Mouse (Mus musculus): Measurements from ENCODE around the gene Golt1a. TPM values are rescaled to one million over a fixed set of nuclear protein-coding genes. Genes with fewer than 3 reads are reported as not detected.

Golt1a gene
- polyA plus RNA-seq (2015; fragmentation: Nextera tagmentation; extraction: Ambion mirVana), result not detected in 2 replicates

DNA sequence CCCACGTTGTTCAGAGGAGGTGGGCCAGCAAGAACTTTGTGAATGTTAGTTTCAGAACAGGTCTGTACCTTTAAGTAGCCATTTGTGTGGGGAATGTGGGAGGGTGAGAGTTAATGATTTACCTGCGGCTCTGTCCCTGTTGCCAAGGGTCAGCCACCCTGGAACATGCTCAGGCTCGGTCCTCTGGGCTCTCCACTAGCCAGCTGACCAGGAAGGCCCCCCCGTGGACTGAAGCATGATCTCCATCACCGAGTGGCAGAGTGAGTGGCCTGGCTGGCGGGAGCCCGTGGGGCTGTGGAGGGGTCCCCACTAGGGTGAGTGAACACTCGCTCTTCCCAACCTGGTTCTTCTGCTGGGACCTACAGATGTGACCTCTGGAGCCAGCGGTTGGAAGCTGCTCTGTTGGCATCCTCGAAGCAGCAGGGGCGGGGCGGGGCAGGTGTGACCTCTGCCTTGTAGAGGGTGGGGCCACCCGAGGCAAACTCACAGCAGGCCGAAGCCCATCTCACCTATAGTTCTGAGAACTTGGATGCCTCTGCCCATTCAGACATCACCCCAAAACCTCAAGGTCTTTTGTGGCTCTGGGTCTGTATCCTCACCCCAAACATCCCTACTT lies at the start of gene Golt1a:
Gene Golt1a (plus strand): TSS at position 149 of the 616 bp plus-strand sequence.
- no peaks in the 10 kb centered on the region for H3K9me3 ChIP-seq
- no peak within 1 kb of the TSS for H3K4me2 ChIP-seq (replicated peaks)
- no peaks in the 10 kb centered on the region for H3K36me3 ChIP-seq
- H3K27me3 ChIP-seq, result no peaks in the 10 kb centered on the region
- H3K9ac ChIP-seq (replicated peaks), result no peak within 1 kb of the TSS
- H3K27ac ChIP-seq, result no peak within 1 kb of the TSS
- ATAC-seq, result no peak
- no peak within 1 kb of the TSS for H3K4me3 ChIP-seq (replicated peaks)
- WGBS, result 76% methylated on average over 14 of the region's 14 CpGs
- peaks cover 24% of the 10 kb centered on the region for H3K4me1 ChIP-seq (replicated peaks)

- no peaks in the 10 kb centered on the region for H3K27me3 ChIP-seq
- H3K4me1 ChIP-seq (replicated peaks), result peaks cover 41% of the 10 kb centered on the region
- ATAC-seq, result no peak
- H3K9ac ChIP-seq (replicated peaks), result no peak overlapping the region
- H3K27ac ChIP-seq, result no peak overlapping the region
- no peaks in the 10 kb centered on the region for H3K9me3 ChIP-seq
- H3K4me2 ChIP-seq (replicated peaks), result no peak overlapping the region
- no peak overlapping the region for H3K4me3 ChIP-seq (replicated peaks)
- WGBS, result 92% methylated on average over 6 of the region's 6 CpGs
- peaks cover 71% of the 10 kb centered on the region for H3K36me3 ChIP-seq
These were observed 47.0 kb upstream of the Golt1a start for GRCm38 (mm10) chr1:133262628-133263027.

GRCm38 (mm10) chr1:133263134-133263533 lies 46.5 kb upstream of the Golt1a start:
- Histone ChIP-seq H3K4me3 (replicated peaks) (no peak overlapping the region), H3K9ac (replicated peaks) (no peak overlapping the region), H3K4me1 (replicated peaks) (peaks cover 41% of the 10 kb centered on the region), H3K27ac (no peak overlapping the region), H3K36me3 (peaks cover 71% of the 10 kb centered on the region), H3K27me3 (no peaks in the 10 kb centered on the region), H3K4me2 (replicated peaks) (no peak overlapping the region), H3K9me3 (no peaks in the 10 kb centered on the region)
- ATAC-seq, result no peak
- WGBS, result 89% methylated on average over 7 of the region's 7 CpGs

- WGBS, result 68% methylated on average over 12 of the region's 12 CpGs
- H3K4me1 ChIP-seq (replicated peaks), result peaks cover 51% of the 10 kb centered on the region
- 0 out of 2 replicates have a peak overlapping the region, but pooled peaks have one; percentile 19 for H3K9ac ChIP-seq (replicated peaks)
These were observed 45.2 kb upstream of the Golt1a start for GRCm38 (mm10) chr1:133264367-133264766.

GRCm38 (mm10) chr1:133265114-133265766 lies 44.4 kb upstream of the Golt1a start:
- no peak overlapping the region for H3K4me2 ChIP-seq (replicated peaks)
- WGBS, result 69% methylated on average over 11 of the region's 11 CpGs
- no peak overlapping the region for H3K4me3 ChIP-seq (replicated peaks)
- peaks cover 53% of the 10 kb centered on the region for H3K4me1 ChIP-seq (replicated peaks)
- no peak for ATAC-seq
- no peaks in the 10 kb centered on the region for H3K9me3 ChIP-seq
- no peak overlapping the region for H3K9ac ChIP-seq (replicated peaks)
- H3K36me3 ChIP-seq, result peaks cover 83% of the 10 kb centered on the region
- no peak overlapping the region for H3K27ac ChIP-seq
- no peaks in the 10 kb centered on the region for H3K27me3 ChIP-seq

More at GRCm38 (mm10) chr1:133264367-133264766, 45.2 kb upstream of the Golt1a start:
- peaks cover 80% of the 10 kb centered on the region for H3K36me3 ChIP-seq
- no peaks in the 10 kb centered on the region for H3K27me3 ChIP-seq
- peak overlapping the region; percentile 44; the same call in 1 of the 2 replicates for H3K27ac ChIP-seq
- no peaks in the 10 kb centered on the region for H3K9me3 ChIP-seq
- no peak overlapping the region for H3K4me3 ChIP-seq (replicated peaks)
- no peak for ATAC-seq
- H3K4me2 ChIP-seq (replicated peaks), result no peak overlapping the region

DNA sequence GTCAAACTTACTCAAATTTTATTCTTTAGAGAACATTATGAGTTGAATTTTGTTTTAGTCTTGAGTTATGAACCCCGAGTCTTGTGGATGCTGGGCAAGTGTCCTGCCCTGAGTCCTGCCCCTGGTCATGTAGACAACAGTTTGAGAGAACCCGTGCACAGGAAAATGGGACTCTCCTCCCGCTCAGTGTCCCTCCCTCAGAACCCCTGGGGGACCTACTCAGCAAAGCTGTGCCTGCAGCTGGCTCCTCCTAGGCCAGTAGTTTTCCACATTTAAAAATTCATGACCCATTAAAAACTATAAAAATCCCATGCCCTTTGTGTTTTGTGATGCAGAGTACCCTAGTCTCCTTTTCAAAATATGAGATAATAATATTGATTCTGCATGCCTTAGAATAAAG lies 42.5 kb upstream of the Golt1a start:
- whole genome bisulfite sequencing, result 40% methylated on average over 3 of the region's 3 CpGs
- Histone ChIP-seq H3K27me3 (no peaks in the 10 kb centered on the region), H3K4me1 (replicated peaks) (peaks cover 56% of the 10 kb centered on the region), H3K4me3 (replicated peaks) (no peak overlapping the region), H3K27ac (peak overlapping the region; percentile 81), H3K4me2 (replicated peaks) (no peak overlapping the region), H3K36me3 (peaks cover 83% of the 10 kb centered on the region), H3K9me3 (no peaks in the 10 kb centered on the region), H3K9ac (replicated peaks) (peak overlapping the region; percentile 50)
- no peak for ATAC-seq

DNA sequence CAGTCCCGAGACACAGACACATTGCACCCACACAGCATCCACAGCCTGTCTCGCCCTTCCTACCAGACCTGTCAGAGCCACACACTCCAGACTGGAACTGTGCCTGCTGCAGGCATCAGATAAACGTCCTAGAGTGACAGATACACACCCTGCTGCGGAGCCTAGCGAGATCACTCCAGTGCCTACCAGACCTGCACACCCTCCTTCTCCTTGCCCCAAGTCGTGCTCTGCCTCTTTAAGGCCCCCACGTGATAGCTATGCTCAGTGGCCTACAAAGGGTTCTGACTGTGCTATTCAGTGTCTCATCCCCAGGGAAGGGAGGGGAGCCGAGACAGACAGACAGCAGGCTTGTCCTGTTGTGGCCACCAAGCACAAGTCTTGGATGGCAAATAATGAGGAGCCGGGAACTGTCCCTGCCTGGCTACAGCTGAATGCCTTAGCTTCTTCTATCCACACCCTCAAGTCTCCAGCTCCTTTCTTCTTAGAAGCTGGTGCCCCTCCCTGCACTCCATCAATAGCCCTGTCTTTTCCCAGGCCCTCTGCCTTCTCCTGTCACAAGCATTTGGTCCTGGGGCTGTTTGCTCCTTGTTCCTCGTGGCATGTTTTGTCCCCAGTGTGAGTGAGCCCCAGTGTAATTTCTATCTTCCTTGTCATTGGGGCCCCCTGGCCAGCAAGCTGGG lies 41.6 kb upstream of the Golt1a start:
- WGBS, result 7% methylated on average over 10 of the region's 10 CpGs
- no peak overlapping the region for H3K4me3 ChIP-seq (replicated peaks)
- H3K36me3 ChIP-seq, result peaks cover 83% of the 10 kb centered on the region
- H3K4me1 ChIP-seq (replicated peaks), result peaks cover 56% of the 10 kb centered on the region
- peak overlapping the region; percentile 50 for H3K9ac ChIP-seq (replicated peaks)
- ATAC-seq, result peak; percentile 75
- no peaks in the 10 kb centered on the region for H3K27me3 ChIP-seq
- peak overlapping the region; percentile 4; the same call in 1 of the 2 replicates for H3K4me2 ChIP-seq (replicated peaks)
- H3K27ac ChIP-seq, result peak overlapping the region; percentile 81
- H3K9me3 ChIP-seq, result no peaks in the 10 kb centered on the region

GRCm38 (mm10) chr1:133268503-133268902 lies 41.1 kb upstream of the Golt1a start:
- no peak overlapping the region for H3K4me2 ChIP-seq (replicated peaks)
- no peaks in the 10 kb centered on the region for H3K9me3 ChIP-seq
- H3K27ac ChIP-seq, result peak overlapping the region; percentile 81
- H3K27me3 ChIP-seq, result no peaks in the 10 kb centered on the region
- ATAC-seq, result peak; percentile 68
- peaks cover 83% of the 10 kb centered on the region for H3K36me3 ChIP-seq
- H3K9ac ChIP-seq (replicated peaks), result peak overlapping the region; percentile 50; the same call in 1 of the 2 replicates
- no peak overlapping the region for H3K4me3 ChIP-seq (replicated peaks)
- H3K4me1 ChIP-seq (replicated peaks), result peaks cover 56% of the 10 kb centered on the region
- 65% methylated on average over 3 of the region's 3 CpGs for WGBS

DNA sequence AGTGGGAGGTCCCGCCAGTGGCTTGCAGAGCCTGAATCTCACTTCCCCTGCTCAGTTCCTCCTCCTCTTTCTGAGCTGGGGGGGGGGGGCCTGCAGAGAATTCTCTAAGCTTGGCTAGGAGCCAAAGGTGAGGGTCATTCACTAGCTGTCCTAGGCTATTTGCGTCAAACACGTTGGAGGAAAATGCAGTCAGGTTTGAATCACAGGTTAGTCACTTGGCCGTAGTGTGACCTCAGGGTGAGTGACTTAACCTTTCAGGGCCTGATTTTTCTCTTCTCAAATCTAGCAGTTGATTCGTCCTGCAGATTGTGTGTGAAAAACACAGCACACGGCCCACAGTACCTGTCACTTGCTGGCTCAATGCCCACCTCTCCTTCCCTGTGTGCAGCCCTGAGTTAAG lies 39.3 kb upstream of the Golt1a start:
- no peak for ATAC-seq
- Histone ChIP-seq H3K36me3 (peaks cover 82% of the 10 kb centered on the region), H3K4me1 (replicated peaks) (peaks cover 40% of the 10 kb centered on the region), H3K27me3 (no peaks in the 10 kb centered on the region), H3K9ac (replicated peaks) (no peak overlapping the region), H3K27ac (0 out of 2 replicates have a peak overlapping the region, but pooled peaks have one; percentile 37), H3K4me3 (replicated peaks) (no peak overlapping the region), H3K9me3 (no peaks in the 10 kb centered on the region), H3K4me2 (replicated peaks) (no peak overlapping the region)
- WGBS, result 53% methylated on average over 6 of the region's 6 CpGs

- H3K27me3 ChIP-seq, result no peaks in the 10 kb centered on the region
- H3K9me3 ChIP-seq, result no peaks in the 10 kb centered on the region
- peaks cover 88% of the 10 kb centered on the region for H3K36me3 ChIP-seq
- no peak overlapping the region for H3K9ac ChIP-seq (replicated peaks)
- no peak overlapping the region for H3K4me2 ChIP-seq (replicated peaks)
- WGBS, result 89% methylated on average over 19 of the region's 19 CpGs
- no peak overlapping the region for H3K4me3 ChIP-seq (replicated peaks)
- H3K4me1 ChIP-seq (replicated peaks), result peaks cover 32% of the 10 kb centered on the region
- ATAC-seq, result no peak
- no peak overlapping the region for H3K27ac ChIP-seq
These were observed 35.4 kb upstream of the Golt1a start for GRCm38 (mm10) chr1:133274163-133274562.

GRCm38 (mm10) chr1:133276983-133277382 lies 32.6 kb upstream of the Golt1a start:
- ATAC-seq, result no peak
- Histone ChIP-seq H3K27ac (no peak overlapping the region), H3K4me1 (replicated peaks) (peaks cover 32% of the 10 kb centered on the region), H3K36me3 (peaks cover 86% of the 10 kb centered on the region), H3K9ac (replicated peaks) (no peak overlapping the region), H3K27me3 (no peaks in the 10 kb centered on the region), H3K9me3 (no peaks in the 10 kb centered on the region), H3K4me2 (replicated peaks) (no peak overlapping the region), H3K4me3 (replicated peaks) (no peak overlapping the region)
- 75% methylated on average over 5 of the region's 5 CpGs for WGBS

GRCm38 (mm10) chr1:133278539-133278938 lies 31.1 kb upstream of the Golt1a start:
- Histone ChIP-seq H3K4me3 (replicated peaks) (no peak overlapping the region), H3K4me1 (replicated peaks) (peaks cover 32% of the 10 kb centered on the region), H3K27me3 (no peaks in the 10 kb centered on the region), H3K4me2 (replicated peaks) (no peak overlapping the region), H3K27ac (peak overlapping the region; percentile 70; the same call in 1 of the 2 replicates), H3K36me3 (peaks cover 82% of the 10 kb centered on the region), H3K9me3 (no peaks in the 10 kb centered on the region), H3K9ac (replicated peaks) (peak overlapping the region; percentile 28; the same call in 1 of the 2 replicates)
- no peak for ATAC-seq
- WGBS, result 68% methylated on average over 6 of the region's 6 CpGs
